Mouse (Mus musculus) neural tube, embryonic 12.5 days (tissue): ENCODE results near the gene Echs1. TPM values are rescaled to one million over a fixed set of nuclear protein-coding genes. Genes with fewer than 3 reads are reported as not detected.
"Not testable (repeated sequence)": the region's sequence is repeated elsewhere in the genome, so short reads cannot be mapped to it uniquely, and the experiment has no call there.

Experiments
- ATAC-seq: fragments of 200-750 bp; cut with Nextera tagmentation; 2 replicates; pipeline ENCODE4 v1.8.0; 2017; ENCODE audit warnings: low read depth, mild to moderate bottlenecking, moderate TSS enrichment, moderate library complexity; ENCODE audit not compliant: low FRiP score
- H3K27ac ChIP-seq: fragments of 300-500 bp; sonication (generic); 2 replicates; pipeline ENCODE4 v1.5.1; 2016
- H3K27me3 ChIP-seq: fragments of 300-500 bp; sonication (generic); replicated peaks from 2 replicates; pipeline ENCODE4 v1.6.1; 2016; ENCODE audit warnings: mild to moderate bottlenecking
- H3K36me3 ChIP-seq: fragments of 300-500 bp; sonication (generic); 2 replicates; pipeline ENCODE4 v1.6.1; 2016; ENCODE audit warnings: mild to moderate bottlenecking
- H3K4me1 ChIP-seq: fragments of 300-500 bp; sonication (generic); 2 replicates; pipeline ENCODE4 v1.6.1; 2016
- H3K4me2 ChIP-seq: fragments of 300-500 bp; sonication (generic); replicated peaks from 2 replicates; pipeline ENCODE4 v1.6.1; 2016; ENCODE audit warnings: mild to moderate bottlenecking
- H3K4me3 ChIP-seq: fragments of 300-500 bp; sonication (generic); 2 replicates; pipeline ENCODE4 v1.5.1; 2016
- H3K9ac ChIP-seq: fragments of 300-500 bp; sonication (generic); 2 replicates; pipeline ENCODE4 v1.6.1; 2016; ENCODE audit warnings: mild to moderate bottlenecking
- H3K9me3 ChIP-seq: fragments of 300-500 bp; sonication (generic); 2 replicates; pipeline ENCODE4 v1.6.1; 2016; ENCODE audit warnings: mild to moderate bottlenecking
- WGBS: fragments of 180-500 bp; shearing (Covaris S2); methylation state at CpG from one replicate; pipeline ENCODE4 v1.1.7; 2016; 5-methylcytosine and 5-hydroxymethylcytosine counted together
- polyA plus RNA-seq: library from polyadenylated mRNA; unstranded; fragments of >200 nt; fragmentation: Nextera tagmentation; extraction: Ambion mirVana; gene quantifications from 2 replicates; pipeline ENCODE4 v1.2.1, GENCODE M21; 2016

Gene Echs1
- polyA plus RNA-seq, 1 experiment from 2014 or later, result 136 TPM

- not testable (repeated sequence) for H3K27ac ChIP-seq, H3K4me1 ChIP-seq, H3K36me3 ChIP-seq, H3K4me2 ChIP-seq, ATAC-seq, H3K4me3 ChIP-seq, H3K9ac ChIP-seq, H3K27me3 ChIP-seq, H3K9me3 ChIP-seq
- 95% methylated on average over 7 of the region's 7 CpGs for WGBS
Measured at GRCm38 (mm10) chr7:140134033-140134432, 17.8 kb upstream of the Echs1 start.

- H3K9me3 ChIP-seq, H3K4me2 ChIP-seq, H3K27me3 ChIP-seq, H3K27ac ChIP-seq, ATAC-seq, H3K4me1 ChIP-seq, H3K4me3 ChIP-seq, H3K9ac ChIP-seq, H3K36me3 ChIP-seq: not testable (repeated sequence)
- 93% methylated on average over 7 of the region's 7 CpGs for WGBS
Measured at GRCm38 (mm10) chr7:140132184-140132583, 15.9 kb upstream of the Echs1 start.

DNA sequence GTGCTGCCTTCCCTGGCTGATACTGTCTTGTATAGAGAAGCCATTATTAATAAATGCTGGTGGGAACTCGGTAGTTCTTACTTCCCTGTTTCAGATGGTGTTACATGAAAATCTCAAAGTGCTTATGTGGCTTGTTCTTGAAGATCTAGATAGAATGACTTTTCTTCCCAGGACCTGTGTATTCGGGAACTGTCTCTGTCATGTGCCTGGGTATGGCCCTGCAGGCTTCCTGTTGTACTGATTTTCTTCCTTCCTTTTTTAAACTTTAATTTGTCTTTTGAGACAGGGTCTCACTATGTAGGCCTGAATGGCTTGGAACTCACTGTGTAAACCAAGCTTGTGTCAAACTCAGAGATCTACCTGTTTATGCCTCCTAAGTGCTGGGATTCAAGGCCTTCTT is 11.6 kb upstream of the Echs1 start:
- no peaks in the 10 kb centered on the region for H3K9me3 ChIP-seq
- no peak for ATAC-seq
- no peak overlapping the region for H3K27ac ChIP-seq
- H3K4me1 ChIP-seq, result peaks cover 10% of the 10 kb centered on the region
- H3K27me3 ChIP-seq, result no peaks in the 10 kb centered on the region
- 90% methylated on average over 2 of the region's 2 CpGs for WGBS
- H3K4me2 ChIP-seq, result no peak overlapping the region
- no peak overlapping the region for H3K9ac ChIP-seq
- H3K4me3 ChIP-seq, result no peak overlapping the region
- peaks cover 6% of the 10 kb centered on the region; the same call in 1 of the 2 replicates for H3K36me3 ChIP-seq

DNA sequence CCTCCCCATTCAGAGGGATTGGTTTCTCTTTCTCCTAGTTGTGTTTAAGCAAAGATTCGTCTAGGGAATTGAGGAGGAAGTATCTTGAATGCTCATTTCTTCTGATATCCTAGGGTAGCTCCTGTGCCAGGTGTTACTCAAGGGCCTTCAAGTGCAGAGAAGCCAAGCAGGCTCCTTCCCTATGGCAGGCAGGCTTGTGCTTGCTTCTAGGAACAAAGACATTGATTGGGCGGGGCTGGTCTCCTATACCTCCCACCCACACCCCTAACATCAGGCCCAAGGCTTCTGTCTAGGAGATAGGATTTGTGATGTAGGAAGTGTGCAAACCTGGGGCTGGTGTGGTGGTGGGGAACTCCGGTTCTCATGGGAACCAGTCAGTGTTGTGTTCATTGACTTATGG is 10.7 kb upstream of the Echs1 start:
- H3K9me3 ChIP-seq, result no peaks in the 10 kb centered on the region
- no peaks in the 10 kb centered on the region for H3K27me3 ChIP-seq
- no peak overlapping the region for H3K4me3 ChIP-seq
- no peak overlapping the region for H3K27ac ChIP-seq
- H3K9ac ChIP-seq, result no peak overlapping the region
- ATAC-seq, result no peak
- H3K4me2 ChIP-seq, result no peak overlapping the region
- H3K36me3 ChIP-seq, result peaks cover 6% of the 10 kb centered on the region; the same call in 1 of the 2 replicates
- WGBS, result 87% methylated on average over 3 of the region's 3 CpGs
- peaks cover 10% of the 10 kb centered on the region for H3K4me1 ChIP-seq

- no peaks in the 10 kb centered on the region for H3K9me3 ChIP-seq
- peaks cover 10% of the 10 kb centered on the region for H3K4me1 ChIP-seq
- H3K4me3 ChIP-seq, result peak overlapping the region; percentile 66
- no peaks in the 10 kb centered on the region for H3K27me3 ChIP-seq
- no peak overlapping the region for H3K27ac ChIP-seq
- H3K4me2 ChIP-seq, result peak overlapping the region; percentile 85
- WGBS, result 8% methylated on average over 5 of the region's 5 CpGs
- H3K9ac ChIP-seq, result peak overlapping the region; percentile 83
- peaks cover 6% of the 10 kb centered on the region; the same call in 1 of the 2 replicates for H3K36me3 ChIP-seq
- 0 out of 2 replicates have a peak, but pooled peaks have one; percentile 8 for ATAC-seq
Measured at GRCm38 (mm10) chr7:140126022-140126350, 9.7 kb upstream of the Echs1 start.

- Histone ChIP-seq H3K27ac (no peak overlapping the region), H3K4me2 (peak overlapping the region; percentile 85), H3K27me3 (no peaks in the 10 kb centered on the region), H3K4me3 (peak overlapping the region; percentile 66), H3K9ac (peak overlapping the region; percentile 83), H3K36me3 (peaks cover 5% of the 10 kb centered on the region; the same call in 1 of the 2 replicates), H3K9me3 (no peaks in the 10 kb centered on the region), H3K4me1 (peaks cover 10% of the 10 kb centered on the region)
- ATAC-seq, result peak; percentile 95
- WGBS, result 2% methylated on average over 40 of the region's 40 CpGs
Measured at GRCm38 (mm10) chr7:140125278-140126021, 9.2 kb upstream of the Echs1 start.

DNA sequence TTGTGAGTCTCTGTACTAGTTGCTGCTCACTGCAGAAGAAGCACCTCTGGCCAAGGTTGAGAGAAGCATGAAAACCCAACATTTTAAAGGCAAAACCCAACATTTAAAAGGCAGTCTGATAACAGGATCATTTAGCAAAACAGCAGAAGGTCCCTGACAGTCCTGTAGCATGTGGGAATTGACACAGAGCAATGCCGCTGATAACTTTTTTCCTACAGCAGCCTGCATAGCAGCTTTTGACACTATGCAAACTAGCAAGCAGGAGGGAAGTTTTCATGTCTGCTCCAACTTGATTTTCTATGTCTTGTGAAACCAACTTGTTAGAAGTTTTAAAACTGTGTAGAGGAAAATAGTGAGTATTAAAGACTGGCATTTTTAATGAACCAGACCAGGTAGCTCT is 8.1 kb upstream of the Echs1 start:
- H3K27me3 ChIP-seq, result no peaks in the 10 kb centered on the region
- peaks cover 10% of the 10 kb centered on the region for H3K4me1 ChIP-seq
- H3K4me2 ChIP-seq, result no peak overlapping the region
- H3K9ac ChIP-seq, result no peak overlapping the region
- no peak overlapping the region for H3K4me3 ChIP-seq
- H3K9me3 ChIP-seq, result no peaks in the 10 kb centered on the region
- 93% methylated on average over 1 of the region's 1 CpGs for WGBS
- ATAC-seq, result no peak
- no peak overlapping the region for H3K27ac ChIP-seq
- H3K36me3 ChIP-seq, result no peaks in the 10 kb centered on the region

DNA sequence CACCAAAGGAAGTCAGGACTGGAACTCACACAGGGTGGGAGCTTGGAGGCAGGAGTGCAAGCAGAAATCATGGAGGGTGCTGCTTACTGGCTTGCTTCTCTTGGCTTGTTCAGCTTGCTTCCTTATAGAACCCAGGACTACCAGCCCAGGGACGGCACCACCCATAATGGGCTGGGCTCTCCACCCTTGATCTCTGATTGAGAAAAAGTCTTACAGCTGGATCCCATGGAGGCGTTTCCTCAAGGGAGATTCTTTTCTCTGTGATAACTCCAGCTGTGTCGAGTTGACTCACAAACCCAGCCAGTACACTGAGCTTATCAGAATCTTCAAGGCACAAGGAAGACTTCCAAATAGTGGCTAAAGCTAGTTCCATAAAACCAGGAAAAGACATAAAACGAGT is 6.5 kb upstream of the Echs1 start:
- no peak overlapping the region for H3K4me2 ChIP-seq
- WGBS, result 44% methylated on average over 4 of the region's 4 CpGs

DNA sequence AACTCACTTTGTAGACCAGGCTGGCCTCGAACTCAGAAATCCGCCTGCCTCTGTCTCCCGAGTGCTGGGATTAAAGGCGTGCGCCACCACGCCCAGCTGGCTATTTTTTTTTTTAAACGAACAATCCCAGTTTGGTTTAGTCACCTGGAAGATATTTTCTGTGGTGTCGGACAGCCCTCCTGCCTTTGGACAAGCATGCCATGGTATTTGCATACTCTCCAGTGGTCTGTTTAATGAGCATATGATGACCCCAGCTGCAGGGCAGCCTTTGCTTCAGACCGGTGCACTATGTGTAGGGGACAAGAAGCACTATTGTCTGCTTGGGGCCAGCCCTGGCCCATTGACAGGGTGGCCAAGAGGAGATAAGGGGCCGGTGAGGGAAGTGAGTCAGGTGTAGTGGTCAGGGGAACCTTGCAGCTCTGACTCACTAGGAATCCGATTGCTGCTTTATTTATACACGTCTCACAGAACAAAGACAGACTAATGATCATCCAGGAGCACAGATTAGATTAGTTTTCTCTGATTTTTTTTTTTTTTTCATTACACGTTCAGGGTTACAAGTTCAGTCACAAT is 5.1 kb upstream of the Echs1 start:
- no peak overlapping the region for H3K9ac ChIP-seq
- H3K27me3 ChIP-seq, result no peaks in the 10 kb centered on the region
- H3K27ac ChIP-seq, result no peak overlapping the region
- H3K4me3 ChIP-seq, result no peak overlapping the region
- no peaks in the 10 kb centered on the region for H3K9me3 ChIP-seq
- H3K4me2 ChIP-seq, result no peak overlapping the region
- no peak for ATAC-seq
- peaks cover 10% of the 10 kb centered on the region for H3K4me1 ChIP-seq
- no peaks in the 10 kb centered on the region for H3K36me3 ChIP-seq
- WGBS, result 73% methylated on average over 13 of the region's 13 CpGs

More for the DNA sequence above, 6.5 kb upstream of the Echs1 start:
- ATAC-seq, result no peak
- Histone ChIP-seq H3K36me3 (no peaks in the 10 kb centered on the region), H3K9me3 (no peaks in the 10 kb centered on the region), H3K4me1 (peaks cover 10% of the 10 kb centered on the region), H3K27me3 (no peaks in the 10 kb centered on the region), H3K4me3 (no peak overlapping the region), H3K9ac (no peak overlapping the region), H3K27ac (no peak overlapping the region)

DNA sequence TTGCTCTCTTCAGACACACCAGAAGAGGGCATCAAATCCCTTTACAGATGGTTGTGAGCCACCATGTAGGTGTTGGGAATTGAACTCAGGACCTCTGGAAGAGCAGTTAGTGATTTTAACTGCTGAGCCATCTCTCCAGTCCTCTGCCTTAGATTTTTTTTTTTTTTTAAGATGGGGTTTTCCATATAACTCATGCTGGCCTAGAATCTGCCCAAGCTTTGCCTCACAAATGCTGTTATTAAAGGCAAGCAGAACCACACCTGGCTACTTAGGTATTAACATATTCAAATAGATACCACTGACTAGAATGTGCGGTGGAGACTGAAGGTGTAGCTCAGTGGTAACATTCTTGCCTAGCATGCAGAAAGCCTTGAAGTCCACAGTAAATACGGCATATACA is 4.2 kb upstream of the Echs1 start:
- H3K4me3 ChIP-seq, result no peak overlapping the region
- 0 out of 2 replicates have a peak, but pooled peaks cover 5% of the 10 kb centered on the region for H3K4me1 ChIP-seq
- H3K4me2 ChIP-seq, result no peak overlapping the region
- no peak overlapping the region for H3K27ac ChIP-seq
- H3K9ac ChIP-seq, result no peak overlapping the region
- ATAC-seq, result no peak
- H3K27me3 ChIP-seq, result no peaks in the 10 kb centered on the region
- no peaks in the 10 kb centered on the region for H3K9me3 ChIP-seq
- H3K36me3 ChIP-seq, result no peaks in the 10 kb centered on the region
- WGBS, result 94% methylated on average over 2 of the region's 2 CpGs

DNA sequence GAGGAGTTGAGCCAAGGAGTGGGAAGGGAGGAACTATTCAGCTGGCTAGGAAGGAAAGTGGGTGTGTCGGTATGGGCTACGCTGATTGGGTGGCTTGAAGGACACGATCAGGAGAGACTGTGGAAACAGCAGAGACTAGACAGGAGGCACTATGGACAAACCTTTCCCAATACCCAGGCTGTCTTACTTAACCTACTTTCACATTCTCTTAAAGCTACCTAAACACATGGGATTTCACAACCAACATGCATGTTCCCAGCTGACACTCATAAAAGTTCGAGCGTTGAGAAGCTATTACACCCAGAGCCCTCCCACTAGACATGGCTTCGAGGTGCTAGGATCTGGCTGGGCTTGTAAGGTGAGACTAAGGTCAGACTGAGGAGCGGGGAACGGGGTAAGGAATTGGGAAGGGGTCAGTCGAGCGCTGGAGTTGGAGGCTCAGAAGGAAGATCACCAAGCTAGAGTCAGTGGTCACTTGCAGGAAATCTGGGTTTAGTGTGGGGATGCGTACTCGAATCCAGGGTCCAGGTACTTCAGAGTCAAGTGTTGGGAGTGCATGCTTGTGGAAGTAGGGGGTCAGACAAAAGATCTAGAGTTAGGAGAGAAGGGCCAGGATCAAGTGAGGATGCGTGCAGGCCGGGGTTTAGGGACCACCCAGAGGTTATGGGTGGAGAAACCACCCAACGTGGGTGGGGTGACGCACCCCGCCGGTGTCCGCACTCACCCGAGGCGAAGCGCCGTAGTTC is 520 bp downstream of the Echs1 start, which contains the start of gene Paox:
Gene Paox (plus strand): TSS at position 217 of the 746 bp plus-strand sequence.
- H3K4me1 ChIP-seq, result no peaks in the 10 kb centered on the region
- 3% methylated on average over 23 of the region's 23 CpGs for WGBS
- peak within 1 kb of the TSS; percentile 88 for H3K9ac ChIP-seq
- peak within 1 kb of the TSS; percentile 69 for H3K4me3 ChIP-seq
- peak within 1 kb of the TSS; percentile 53; the same call in 1 of the 2 replicates for H3K27ac ChIP-seq
- no peaks in the 10 kb centered on the region for H3K9me3 ChIP-seq
- H3K36me3 ChIP-seq, result peaks cover 21% of the 10 kb centered on the region
- peak within 1 kb of the TSS; percentile 88 for H3K4me2 ChIP-seq
- ATAC-seq, result peak; percentile 64
- H3K27me3 ChIP-seq, result no peaks in the 10 kb centered on the region

- Histone ChIP-seq H3K9ac (no peak overlapping the region), H3K27ac (no peak overlapping the region), H3K27me3 (no peaks in the 10 kb centered on the region), H3K4me1 (no peaks in the 10 kb centered on the region), H3K4me3 (no peak overlapping the region), H3K9me3 (no peaks in the 10 kb centered on the region), H3K4me2 (no peak overlapping the region), H3K36me3 (peaks cover 57% of the 10 kb centered on the region)
- no peak for ATAC-seq
- 70% methylated on average over 3 of the region's 3 CpGs for WGBS
Measured at GRCm38 (mm10) chr7:140111943-140112342, 4.3 kb downstream of the Echs1 start.
